Mouse (Mus musculus): Measurements from ENCODE around the gene Zzz3. TPM values are rescaled to one million over a fixed set of nuclear protein-coding genes. Genes with fewer than 3 reads are reported as not detected.

Zzz3 gene
- total RNA-seq (2015; ENCODE audit: low replicate concordance) (43.2 and 55.3 TPM in 2 replicates), total RNA-seq (2017; ENCODE audit: low replicate concordance) (42.9 and 44.8 TPM in 2 replicates)

DNA sequence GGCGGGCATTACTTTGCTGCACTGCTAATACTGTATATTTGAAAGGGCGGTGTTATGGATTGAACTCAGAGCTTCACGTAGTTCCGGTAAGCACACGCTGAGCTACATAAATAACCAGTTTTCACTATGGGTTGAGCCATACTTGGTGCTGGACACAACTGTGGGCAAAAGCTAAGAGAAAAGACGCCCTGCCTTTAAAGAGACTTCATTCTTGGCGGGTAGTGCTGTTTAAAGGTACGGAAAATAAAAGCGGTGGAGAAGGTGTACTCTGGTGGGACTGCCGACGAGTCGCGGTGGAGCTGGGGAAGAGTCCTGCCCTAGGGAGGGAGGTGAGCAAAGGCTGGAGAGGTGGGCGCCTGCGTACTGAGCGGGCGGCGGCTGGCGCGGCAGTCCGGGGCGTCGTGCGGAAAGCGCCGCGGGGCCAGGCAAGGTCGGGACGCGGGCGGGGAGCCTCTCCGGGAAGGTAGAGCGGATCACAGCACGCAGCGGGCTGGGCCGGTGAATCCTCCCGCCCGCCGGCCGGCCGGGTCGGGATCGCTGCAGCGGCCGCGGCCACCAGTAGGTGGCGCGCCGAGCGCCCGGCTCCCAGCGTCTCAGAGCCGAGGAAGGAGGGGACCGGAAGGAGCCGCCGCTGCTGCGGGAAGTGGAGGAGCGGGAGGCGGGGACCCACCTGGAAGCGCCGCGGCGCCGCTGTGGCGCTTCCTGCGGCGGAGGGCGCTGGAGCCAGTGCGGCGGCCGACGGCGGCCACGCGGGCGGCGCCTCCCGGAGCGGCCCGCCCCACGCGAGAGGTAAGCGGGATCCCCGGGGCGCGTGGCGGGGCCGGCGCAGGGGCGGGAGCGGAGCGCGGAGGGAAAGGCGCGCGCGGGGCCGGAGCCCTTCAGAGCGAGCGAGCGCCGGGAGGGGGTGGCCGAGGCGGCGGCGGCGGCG, at the start of gene Zzz3:
TSS of gene Zzz3 (plus strand) at position 124 of the 928 bp plus-strand sequence.
- peak; percentile 74 for ATAC-seq (replicated peaks; ENCODE audit: low FRiP score, poor library complexity, severe bottlenecking)

DNA sequence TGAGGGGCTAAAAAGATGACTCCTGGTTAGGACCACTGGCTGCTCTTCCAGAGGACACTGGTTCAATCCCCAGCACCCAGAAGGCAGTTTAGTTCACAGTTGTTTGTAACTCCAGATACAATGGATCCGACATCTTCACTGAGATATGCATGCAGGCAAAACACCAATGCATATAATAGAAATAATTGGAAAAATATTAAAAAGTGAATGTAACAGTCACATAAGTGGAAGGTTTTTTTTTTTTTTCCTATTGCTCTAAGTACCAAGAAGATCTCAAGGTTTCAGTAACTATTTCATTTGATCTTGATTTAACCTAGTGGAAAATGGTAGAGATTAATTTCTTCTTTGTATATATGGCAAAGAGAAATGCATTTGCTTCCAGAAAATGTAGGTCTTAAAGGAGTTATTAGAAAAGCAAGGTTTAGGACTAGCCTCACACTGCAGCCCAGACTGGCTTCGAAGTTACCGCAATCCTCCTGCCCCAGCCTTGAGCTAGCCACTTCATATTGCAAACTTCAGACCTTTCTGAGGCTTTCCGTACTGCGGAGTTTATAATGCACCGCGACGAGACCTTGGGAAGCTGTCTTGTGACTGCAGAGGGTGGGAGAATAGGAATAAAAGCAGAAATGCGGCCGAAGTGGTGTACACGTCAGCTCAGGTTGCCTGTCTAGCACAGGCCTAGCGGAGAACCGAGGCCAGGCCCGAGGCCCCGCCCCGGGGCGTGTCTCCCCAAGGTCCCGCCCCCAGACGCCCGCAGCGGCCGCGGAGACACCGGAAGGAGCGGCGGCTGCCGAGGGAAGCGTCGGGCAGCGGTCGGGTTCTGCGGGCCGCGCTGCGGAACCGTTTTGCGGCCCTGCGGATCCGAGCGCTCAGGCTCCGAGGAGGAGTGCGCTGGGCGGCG, 49.3 kb upstream of the Zzz3 start, which contains the start of gene Usp33:
TSS of gene Usp33 (plus strand) at position 747 of the 901 bp plus-strand sequence.
- ATAC-seq (replicated peaks; ENCODE audit: low FRiP score, poor library complexity, severe bottlenecking): peak; percentile 92

- peak; percentile 20 for ATAC-seq (replicated peaks; ENCODE audit: low FRiP score, poor library complexity, severe bottlenecking)
These were observed 48.6 kb upstream of the Zzz3 start for GRCm38 (mm10) chr3:152346633-152347141.

DNA sequence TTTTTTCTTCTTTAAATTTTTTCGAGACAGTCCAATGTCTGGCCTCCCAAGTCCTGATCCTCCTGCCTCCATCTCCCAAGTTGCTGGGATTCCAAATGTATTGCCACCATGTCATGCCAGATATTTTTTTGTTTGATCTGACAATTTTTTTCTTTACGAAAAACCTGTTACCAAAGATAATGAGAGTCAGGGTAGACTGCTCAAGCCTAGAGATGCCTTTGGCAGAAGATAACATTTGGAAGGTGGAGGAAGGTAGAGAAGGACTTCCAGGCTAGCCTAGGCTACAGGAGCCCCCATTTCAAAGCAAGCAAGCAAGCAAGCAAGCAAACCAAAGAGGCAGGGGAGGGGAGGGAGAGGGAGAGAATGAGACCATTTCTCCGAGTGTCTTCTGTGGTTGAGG, 48.0 kb upstream of the Zzz3 start:
- ATAC-seq (replicated peaks; ENCODE audit: low FRiP score, poor library complexity, severe bottlenecking): peak; percentile 58

DNA sequence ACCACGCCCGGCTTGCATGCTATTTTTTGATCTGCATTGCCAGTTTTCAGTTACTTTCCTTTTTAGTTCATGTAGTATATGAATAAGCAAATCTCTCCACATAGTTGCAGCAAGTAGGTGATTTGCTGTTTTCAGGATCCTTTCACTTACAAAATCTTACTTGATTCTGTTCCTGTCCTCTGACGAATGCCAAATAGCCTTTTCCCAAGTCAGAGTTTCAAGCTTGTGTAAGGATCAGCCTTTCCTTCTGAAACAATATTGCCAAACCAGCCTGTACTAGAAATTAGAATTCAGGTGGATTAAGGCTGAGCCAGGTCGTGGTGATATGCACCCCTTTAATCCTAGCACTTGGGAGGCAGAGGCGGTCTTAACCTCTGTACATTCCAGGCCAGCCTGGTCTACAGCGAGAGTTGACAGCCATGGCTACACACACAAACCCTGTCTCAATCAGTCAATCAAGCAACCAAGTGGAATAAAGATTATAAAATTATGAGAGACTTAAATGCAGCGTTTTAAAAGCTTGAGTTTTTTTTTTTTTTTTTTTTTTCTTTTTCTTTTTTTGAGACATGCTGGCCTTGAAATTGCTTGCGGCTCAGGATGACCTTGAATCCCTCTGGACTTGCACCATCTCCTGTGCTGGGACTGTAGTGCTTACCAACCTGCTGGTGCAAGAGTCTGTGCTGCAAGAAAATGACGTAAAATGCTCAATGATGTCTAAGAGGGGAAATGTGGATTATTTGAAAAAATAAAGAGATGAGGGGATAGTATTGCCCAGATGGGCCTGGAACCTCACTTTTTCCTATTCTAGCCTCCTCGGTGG, 47.1 kb upstream of the Zzz3 start:
- ATAC-seq (replicated peaks; ENCODE audit: low FRiP score, poor library complexity, severe bottlenecking): no peak

- no peak for ATAC-seq (replicated peaks; ENCODE audit: low FRiP score, poor library complexity, severe bottlenecking)
These were observed 44.8 kb upstream of the Zzz3 start for GRCm38 (mm10) chr3:152350431-152350830.

GRCm38 (mm10) chr3:152350966-152351365, 44.3 kb upstream of the Zzz3 start:
- no peak for ATAC-seq (replicated peaks; ENCODE audit: low FRiP score, poor library complexity, severe bottlenecking)

GRCm38 (mm10) chr3:152352289-152352688, 43.0 kb upstream of the Zzz3 start:
- no peak for ATAC-seq (replicated peaks; ENCODE audit: low FRiP score, poor library complexity, severe bottlenecking)

- ATAC-seq (replicated peaks; ENCODE audit: low FRiP score, poor library complexity, severe bottlenecking): no peak
These were observed 41.7 kb upstream of the Zzz3 start for GRCm38 (mm10) chr3:152353434-152354177.

DNA sequence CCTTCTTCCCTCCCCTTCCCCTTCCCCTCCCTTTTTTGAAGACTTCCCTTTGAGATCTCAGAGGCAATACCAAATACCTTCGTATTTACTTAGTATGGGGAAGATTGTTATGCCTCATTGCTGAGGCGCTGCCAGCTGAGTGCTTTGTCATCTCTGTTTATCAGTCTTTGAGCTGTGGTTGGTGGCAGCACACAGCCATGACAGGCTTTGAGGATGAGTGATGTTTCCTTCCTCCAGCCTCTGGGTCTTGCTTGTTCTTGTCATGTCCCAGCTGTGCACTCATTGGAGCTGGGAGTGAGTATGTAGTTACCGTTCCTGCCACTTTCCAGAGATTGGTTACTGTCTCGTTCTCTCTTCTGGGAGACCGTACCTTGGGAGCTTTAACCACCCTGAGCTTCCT, 39.9 kb upstream of the Zzz3 start:
- ATAC-seq (replicated peaks; ENCODE audit: low FRiP score, poor library complexity, severe bottlenecking): peak; percentile 90

- ATAC-seq (replicated peaks; ENCODE audit: low FRiP score, poor library complexity, severe bottlenecking): no peak
These were observed 38.5 kb upstream of the Zzz3 start for GRCm38 (mm10) chr3:152356751-152357150.

DNA sequence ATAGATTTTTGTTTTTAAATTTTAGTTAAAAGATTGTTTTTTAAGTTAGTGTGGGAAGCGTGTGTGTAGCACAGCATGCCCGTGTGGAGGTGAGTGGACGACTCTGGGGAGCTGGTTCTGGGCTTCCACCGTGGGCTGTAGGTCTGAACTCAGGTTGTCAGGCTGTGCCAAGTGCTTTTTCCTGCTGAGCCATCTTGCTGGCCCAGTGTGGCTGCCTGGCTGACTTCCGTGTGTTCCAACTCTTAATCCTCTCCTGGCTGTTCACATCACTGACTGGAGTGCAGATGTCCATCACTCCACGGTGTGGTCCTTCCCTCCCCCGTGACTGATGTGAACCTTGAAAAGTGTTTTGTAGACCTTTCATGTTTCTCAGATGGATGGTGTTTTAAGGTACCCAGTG, 36.1 kb upstream of the Zzz3 start:
- no peak for ATAC-seq (replicated peaks; ENCODE audit: low FRiP score, poor library complexity, severe bottlenecking)

DNA sequence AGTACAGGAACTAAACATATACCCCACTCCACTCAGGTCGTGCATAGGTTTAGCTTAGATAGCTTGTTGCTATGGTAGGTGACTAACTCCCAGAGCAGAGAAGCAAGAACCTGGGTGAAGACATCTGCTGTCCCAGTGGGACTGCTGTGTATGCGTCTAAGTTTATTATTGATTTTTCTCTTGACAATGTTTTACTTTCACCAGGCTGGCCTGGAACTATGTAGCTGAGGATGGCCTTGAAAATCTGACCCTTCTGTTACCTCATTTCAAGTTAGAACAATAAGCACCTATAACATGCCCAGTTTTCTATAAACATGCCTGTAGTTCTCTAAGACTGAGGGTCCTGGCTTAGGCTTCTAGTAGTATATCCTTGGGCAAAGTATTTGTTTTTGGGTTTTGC, 31.1 kb upstream of the Zzz3 start:
- ATAC-seq (replicated peaks; ENCODE audit: low FRiP score, poor library complexity, severe bottlenecking): no peak

- ATAC-seq (replicated peaks; ENCODE audit: low FRiP score, poor library complexity, severe bottlenecking): no peak
These were observed 19.2 kb upstream of the Zzz3 start for GRCm38 (mm10) chr3:152376063-152376462.

- ATAC-seq (replicated peaks; ENCODE audit: low FRiP score, poor library complexity, severe bottlenecking): no peak
These were observed 11.2 kb upstream of the Zzz3 start for GRCm38 (mm10) chr3:152384106-152384505.

DNA sequence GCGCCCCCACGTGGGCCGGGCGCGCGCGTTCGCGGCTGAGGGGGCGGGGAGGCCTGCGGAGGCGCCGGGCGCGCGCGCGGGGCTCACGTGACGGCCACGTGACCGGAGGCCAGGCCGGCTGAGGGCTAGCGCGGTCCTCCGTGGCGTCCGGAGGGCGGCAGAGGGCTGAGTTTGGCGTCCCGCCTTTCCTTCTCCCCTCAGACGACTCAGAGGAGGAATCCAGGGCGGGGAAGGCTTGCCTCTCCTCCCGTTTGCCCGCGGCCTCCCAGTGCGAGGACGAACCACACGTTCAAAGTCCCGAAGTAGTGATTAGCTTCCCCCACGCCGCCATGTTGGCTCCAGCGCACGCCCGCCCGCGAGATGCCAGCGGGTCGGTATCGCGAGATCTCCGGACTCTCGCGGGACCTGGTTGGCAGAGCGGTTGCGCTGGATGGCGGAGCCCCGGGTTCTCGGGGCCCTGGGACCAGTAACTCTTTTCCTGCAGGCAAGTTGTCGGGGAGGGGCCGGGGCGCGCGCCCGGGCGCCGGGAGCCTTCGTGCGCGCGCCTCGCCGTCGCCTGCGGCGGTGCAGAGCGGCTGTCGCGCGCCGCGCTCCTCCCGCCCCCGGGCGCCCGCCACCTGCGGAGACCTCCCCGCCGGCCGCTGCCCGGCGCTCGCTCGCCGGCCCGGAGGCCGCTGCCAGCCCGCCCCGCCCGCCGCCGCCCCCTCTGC, 1.2 kb downstream of the Zzz3 start:
- ATAC-seq (replicated peaks; ENCODE audit: low FRiP score, poor library complexity, severe bottlenecking): peak; percentile 88

- ATAC-seq (replicated peaks; ENCODE audit: low FRiP score, poor library complexity, severe bottlenecking): no peak
These were observed 1.7 kb downstream of the Zzz3 start for GRCm38 (mm10) chr3:152396988-152397314.

DNA sequence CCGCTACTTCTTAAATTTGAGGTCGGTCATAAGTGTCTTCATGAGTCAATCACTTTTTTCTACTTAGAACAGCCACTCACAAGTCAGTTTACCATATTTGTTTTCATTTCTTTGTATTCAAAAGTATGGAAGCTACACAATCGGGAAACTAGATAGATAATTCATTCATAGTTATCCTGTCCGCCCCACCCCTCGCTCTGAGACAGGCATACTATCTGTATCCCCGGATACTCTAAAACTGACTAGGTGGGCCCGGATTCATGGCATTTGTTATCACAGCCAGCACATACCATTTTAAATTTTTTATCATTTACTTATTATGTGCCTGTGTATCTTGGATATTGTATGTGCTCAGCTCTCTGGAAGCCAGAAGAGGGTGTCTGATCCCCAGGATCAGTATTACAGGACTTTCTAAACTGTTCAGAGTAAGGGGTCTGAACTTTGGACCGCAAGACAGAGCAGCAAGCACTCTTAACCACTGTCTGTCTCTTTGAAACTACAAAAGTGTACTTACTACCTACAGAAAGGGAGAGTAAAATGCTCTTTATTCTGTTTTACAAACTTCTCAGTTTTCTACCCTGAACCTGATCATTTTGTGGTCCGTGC, 2.2 kb downstream of the Zzz3 start:
- ATAC-seq (replicated peaks; ENCODE audit: low FRiP score, poor library complexity, severe bottlenecking): 0 out of 2 replicates have a peak, but pooled peaks have one; percentile 5
